Mouse (Mus musculus): Measurements from ENCODE around the gene Golga4. TPM values are rescaled to one million over a fixed set of nuclear protein-coding genes. Genes with fewer than 3 reads are reported as not detected.

The Golga4 gene
- polyA plus RNA-seq, 1 experiment from 2014 or later, result 30.6 TPM

GRCm38 (mm10) chr9:118585998-118586397 lies 79.9 kb downstream of the Golga4 start:
- Histone ChIP-seq H3K27me3 (replicated peaks; ENCODE audit: insufficient read depth, low read length) (no peaks in the 10 kb centered on the region), H3K36me3 (ENCODE audit: insufficient read depth, low read length) (0 out of 2 replicates have a peak, but pooled peaks cover 3% of the 10 kb centered on the region), H3K9ac (replicated peaks; ENCODE audit: low read depth) (no peak overlapping the region), H3K27ac (ENCODE audit: low read length) (no peak overlapping the region), H3K4me1 (ENCODE audit: insufficient read depth, low read depth, low read length) (no peaks in the 10 kb centered on the region), H3K9me3 (ENCODE audit: low read length) (no peaks in the 10 kb centered on the region), H3K4me2 (replicated peaks; ENCODE audit: low read depth, low read length) (no peak overlapping the region), H3K4me3 (ENCODE audit: low read depth, low read length) (no peak overlapping the region)
- ATAC-seq (no peak), DNase-seq (ENCODE audit: low spot score) (no peak)
- WGBS, result 60% methylated on average over 6 of the region's 6 CpGs
- TF ChIP-seq CTCF (IDR thresholded peaks at IDR 0.05) (no peak), EP300 (IDR thresholded peaks at IDR 0.05) (no peak)

DNA sequence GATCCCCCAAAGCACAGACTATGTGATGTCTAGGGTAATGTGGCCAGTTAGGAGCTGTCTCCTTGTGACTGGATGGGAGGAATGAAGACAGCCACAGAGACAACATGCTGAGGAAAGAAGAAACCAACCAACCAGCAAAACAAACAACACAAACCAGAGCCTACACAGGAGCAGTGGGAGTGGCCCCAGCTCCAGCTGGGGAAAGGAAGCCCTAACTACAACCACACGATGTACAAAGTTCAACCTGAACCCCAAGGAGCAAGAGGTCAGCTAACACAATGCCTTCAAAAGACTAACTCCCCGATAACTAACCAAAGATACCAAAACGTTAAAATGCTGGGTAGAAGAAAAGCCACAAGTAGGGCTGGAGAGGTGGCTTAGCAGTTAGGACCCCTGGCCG lies 81.0 kb downstream of the Golga4 start:
- no peak for ATAC-seq
- Histone ChIP-seq H3K4me2 (replicated peaks; ENCODE audit: low read depth, low read length) (no peak overlapping the region), H3K9ac (replicated peaks; ENCODE audit: low read depth) (no peak overlapping the region), H3K4me3 (ENCODE audit: low read depth, low read length) (no peak overlapping the region), H3K27ac (ENCODE audit: low read length) (no peak overlapping the region), H3K9me3 (ENCODE audit: low read length) (no peaks in the 10 kb centered on the region), H3K27me3 (replicated peaks; ENCODE audit: insufficient read depth, low read length) (no peaks in the 10 kb centered on the region), H3K4me1 (ENCODE audit: insufficient read depth, low read depth, low read length) (no peaks in the 10 kb centered on the region), H3K36me3 (ENCODE audit: insufficient read depth, low read length) (no peaks in the 10 kb centered on the region)
- no peak for TF ChIP-seq CTCF (IDR thresholded peaks at IDR 0.05)
- no peak for TF ChIP-seq EP300 (IDR thresholded peaks at IDR 0.05)
- DNase-seq (ENCODE audit: low spot score), result no peak
- 61% methylated on average over 4 of the region's 4 CpGs for WGBS

- peak; percentile 71 for DNase-seq (ENCODE audit: low spot score)
- no peak overlapping the region for H3K4me2 ChIP-seq (replicated peaks; ENCODE audit: low read depth, low read length)
- H3K9ac ChIP-seq (replicated peaks; ENCODE audit: low read depth), result no peak overlapping the region
Observed at GRCm38 (mm10) chr9:118589249-118589648, 83.2 kb downstream of the Golga4 start.

GRCm38 (mm10) chr9:118590230-118590629 lies 84.2 kb downstream of the Golga4 start:
- TF ChIP-seq CTCF (IDR thresholded peaks at IDR 0.05) (no peak), EP300 (IDR thresholded peaks at IDR 0.05) (no peak)
- no peak overlapping the region for H3K9ac ChIP-seq (replicated peaks; ENCODE audit: low read depth)
- ATAC-seq (no peak), DNase-seq (ENCODE audit: low spot score) (no peak)
- no peaks in the 10 kb centered on the region for H3K4me1 ChIP-seq (ENCODE audit: insufficient read depth, low read depth, low read length)
- H3K36me3 ChIP-seq (ENCODE audit: insufficient read depth, low read length), result no peaks in the 10 kb centered on the region
- WGBS, result 61% methylated on average over 7 of the region's 7 CpGs
- no peak overlapping the region for H3K4me2 ChIP-seq (replicated peaks; ENCODE audit: low read depth, low read length)
- no peak overlapping the region for H3K27ac ChIP-seq (ENCODE audit: low read length)
- H3K9me3 ChIP-seq (ENCODE audit: low read length), result no peaks in the 10 kb centered on the region
- no peaks in the 10 kb centered on the region for H3K27me3 ChIP-seq (replicated peaks; ENCODE audit: insufficient read depth, low read length)
- H3K4me3 ChIP-seq (ENCODE audit: low read depth, low read length), result no peak overlapping the region

More at GRCm38 (mm10) chr9:118589249-118589648, 83.2 kb downstream of the Golga4 start:
- H3K4me3 ChIP-seq (ENCODE audit: low read depth, low read length), result no peak overlapping the region
- peak; percentile 15; the same call in 1 of the 2 replicates for ATAC-seq
- WGBS, result 14% methylated on average over 3 of the region's 3 CpGs
- TF ChIP-seq EP300 (IDR thresholded peaks at IDR 0.05) (no peak), CTCF (IDR thresholded peaks at IDR 0.05) (peak; percentile 82)
- H3K27ac ChIP-seq (ENCODE audit: low read length), result no peak overlapping the region
- no peaks in the 10 kb centered on the region for H3K27me3 ChIP-seq (replicated peaks; ENCODE audit: insufficient read depth, low read length)
- H3K9me3 ChIP-seq (ENCODE audit: low read length), result no peaks in the 10 kb centered on the region
- H3K4me1 ChIP-seq (ENCODE audit: insufficient read depth, low read depth, low read length), result no peaks in the 10 kb centered on the region
- no peaks in the 10 kb centered on the region for H3K36me3 ChIP-seq (ENCODE audit: insufficient read depth, low read length)

- Histone ChIP-seq H3K4me3 (ENCODE audit: low read depth, low read length) (no peak overlapping the region), H3K36me3 (ENCODE audit: insufficient read depth, low read length) (no peaks in the 10 kb centered on the region), H3K27me3 (replicated peaks; ENCODE audit: insufficient read depth, low read length) (no peaks in the 10 kb centered on the region), H3K9ac (replicated peaks; ENCODE audit: low read depth) (no peak overlapping the region), H3K4me1 (ENCODE audit: insufficient read depth, low read depth, low read length) (no peaks in the 10 kb centered on the region), H3K4me2 (replicated peaks; ENCODE audit: low read depth, low read length) (no peak overlapping the region), H3K9me3 (ENCODE audit: low read length) (no peaks in the 10 kb centered on the region), H3K27ac (ENCODE audit: low read length) (no peak overlapping the region)
- ATAC-seq (no peak), DNase-seq (ENCODE audit: low spot score) (no peak)
- no peak for TF ChIP-seq CTCF (IDR thresholded peaks at IDR 0.05)
- TF ChIP-seq EP300 (IDR thresholded peaks at IDR 0.05), result no peak
- 79% methylated on average over 6 of the region's 6 CpGs for WGBS
Observed at GRCm38 (mm10) chr9:118591633-118592032, 85.6 kb downstream of the Golga4 start.

- H3K4me1 ChIP-seq (ENCODE audit: insufficient read depth, low read depth, low read length), result no peaks in the 10 kb centered on the region
- no peaks in the 10 kb centered on the region for H3K27me3 ChIP-seq (replicated peaks; ENCODE audit: insufficient read depth, low read length)
- 33% methylated on average over 13 of the region's 13 CpGs for WGBS
Observed at GRCm38 (mm10) chr9:118592585-118593249, 86.7 kb downstream of the Golga4 start.

More at GRCm38 (mm10) chr9:118592585-118593249, 86.7 kb downstream of the Golga4 start:
- Histone ChIP-seq H3K9ac (replicated peaks; ENCODE audit: low read depth) (no peak overlapping the region), H3K27ac (ENCODE audit: low read length) (no peak overlapping the region), H3K9me3 (ENCODE audit: low read length) (no peaks in the 10 kb centered on the region), H3K4me2 (replicated peaks; ENCODE audit: low read depth, low read length) (no peak overlapping the region), H3K4me3 (ENCODE audit: low read depth, low read length) (no peak overlapping the region), H3K36me3 (ENCODE audit: insufficient read depth, low read length) (no peaks in the 10 kb centered on the region)
- peak; percentile 53 for DNase-seq (ENCODE audit: low spot score)
- peak; percentile 79 for ATAC-seq
- no peak for TF ChIP-seq CTCF (IDR thresholded peaks at IDR 0.05)
- no peak for TF ChIP-seq EP300 (IDR thresholded peaks at IDR 0.05)

Data from lung, postnatal 0 days (tissue).